Mouse (Mus musculus): ENCODE data around the gene Prkch.

Gene Prkch

DNA sequence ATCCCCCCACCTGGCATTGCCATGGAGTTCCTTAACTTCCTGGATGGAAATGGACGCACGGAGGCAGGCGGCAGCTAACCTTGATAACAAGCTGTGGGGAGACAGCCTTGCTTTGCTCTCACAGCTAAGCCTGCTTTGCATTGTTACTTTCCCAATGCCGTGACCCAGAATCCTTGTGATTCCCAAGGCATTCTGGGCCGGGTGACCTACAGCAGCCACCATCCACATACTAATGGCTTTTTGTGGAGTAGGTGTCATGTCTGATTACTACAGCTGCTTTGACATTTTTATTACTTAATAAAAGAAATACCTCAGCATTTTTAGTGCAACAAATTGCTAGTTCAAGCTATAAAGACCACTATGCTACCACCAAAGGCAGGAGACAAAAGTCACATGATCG is 177.4 kb downstream of the Prkch start:
- DNase-seq (ENCODE audit: low read depth): no peak

- no peak for DNase-seq (ENCODE audit: low read depth)
Observed at GRCm38 (mm10) chr12:73762762-73763161, 178.2 kb downstream of the Prkch start.

DNA sequence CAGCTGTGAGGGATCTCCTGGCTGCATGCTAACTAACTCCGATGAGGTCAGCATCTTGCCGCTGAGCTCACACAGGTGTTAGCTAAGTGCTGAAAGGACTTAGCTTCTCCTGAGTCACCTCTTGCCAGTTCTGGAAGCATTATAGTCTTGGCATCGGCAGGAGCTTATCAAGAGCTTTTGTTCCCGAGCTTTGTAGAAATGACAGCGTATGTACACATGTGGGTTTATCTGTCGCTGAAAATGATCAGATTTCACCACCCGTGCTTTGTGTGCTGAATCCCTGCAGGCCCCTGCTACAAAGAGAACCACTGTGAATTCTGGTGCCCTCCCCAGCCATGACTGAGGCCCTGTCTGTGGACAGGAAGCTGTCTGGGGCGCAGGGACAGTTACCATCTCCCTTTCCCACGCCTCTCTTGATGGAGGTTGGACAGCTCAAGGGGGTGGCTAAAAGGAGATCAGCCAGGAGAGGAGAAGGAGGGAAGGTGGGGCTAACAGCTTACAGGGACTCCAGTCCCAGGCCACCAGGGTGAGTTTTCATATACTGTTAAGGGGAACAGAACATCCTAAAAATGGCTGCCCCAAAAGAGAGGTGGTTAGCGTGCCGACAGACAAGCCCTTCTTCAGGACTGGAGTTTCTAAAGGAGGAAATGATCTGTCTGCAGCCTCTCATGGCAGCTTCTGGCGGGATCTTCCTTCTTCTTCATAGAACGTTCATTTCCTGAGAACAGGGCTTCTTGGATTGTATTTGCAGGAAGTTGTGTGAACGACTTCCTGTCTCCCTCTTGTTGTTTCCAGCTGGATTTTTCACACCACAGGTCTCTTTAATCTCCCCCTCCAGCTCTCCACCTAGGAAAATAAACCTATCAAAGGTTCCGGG is 180.3 kb downstream of the Prkch start:
- DNase-seq (ENCODE audit: low read depth): no peak

DNA sequence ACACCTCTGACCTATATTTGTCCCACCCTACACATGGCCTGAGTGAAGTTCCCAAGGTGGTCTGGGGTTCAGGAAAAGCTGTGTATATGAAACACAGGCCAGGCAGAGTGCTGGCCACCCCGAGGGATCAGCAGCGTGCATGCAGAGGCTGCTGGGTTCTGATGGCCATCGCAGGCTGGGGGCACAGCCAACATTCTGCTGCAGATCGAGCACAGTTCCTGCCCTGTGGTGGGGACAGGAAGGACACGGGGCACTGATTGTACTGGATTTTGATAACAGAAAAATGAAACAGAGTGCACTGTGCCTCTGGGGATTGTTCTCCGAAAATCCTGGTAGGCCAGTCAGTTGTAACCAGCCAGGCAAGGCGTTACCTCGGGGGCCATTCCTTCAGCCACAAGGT is 181.6 kb downstream of the Prkch start:
- DNase-seq (ENCODE audit: low read depth): no peak

- DNase-seq (ENCODE audit: low read depth): no peak
Observed at GRCm38 (mm10) chr12:73768788-73769187, 184.2 kb downstream of the Prkch start.

DNA sequence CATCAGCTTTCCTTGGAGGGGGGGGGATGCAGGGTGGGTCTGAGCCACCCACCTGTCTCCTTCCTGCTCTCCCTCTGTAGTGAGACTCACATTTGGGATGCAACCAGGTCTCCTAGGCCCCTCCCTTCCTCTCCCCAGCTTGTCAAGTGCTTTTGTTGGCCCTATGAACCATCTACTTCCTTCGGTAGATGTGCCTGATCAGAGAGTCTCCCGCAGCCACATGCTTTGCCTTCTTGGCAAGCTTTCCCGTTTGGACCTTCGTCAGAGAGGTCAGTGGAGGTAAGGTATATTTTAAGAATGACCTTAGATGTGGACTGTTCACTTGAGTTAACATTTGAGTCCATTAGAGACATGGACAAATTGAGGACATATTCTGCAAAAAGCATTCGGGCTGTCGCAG is 184.9 kb downstream of the Prkch start:
- no peak for DNase-seq (ENCODE audit: low read depth)

DNA sequence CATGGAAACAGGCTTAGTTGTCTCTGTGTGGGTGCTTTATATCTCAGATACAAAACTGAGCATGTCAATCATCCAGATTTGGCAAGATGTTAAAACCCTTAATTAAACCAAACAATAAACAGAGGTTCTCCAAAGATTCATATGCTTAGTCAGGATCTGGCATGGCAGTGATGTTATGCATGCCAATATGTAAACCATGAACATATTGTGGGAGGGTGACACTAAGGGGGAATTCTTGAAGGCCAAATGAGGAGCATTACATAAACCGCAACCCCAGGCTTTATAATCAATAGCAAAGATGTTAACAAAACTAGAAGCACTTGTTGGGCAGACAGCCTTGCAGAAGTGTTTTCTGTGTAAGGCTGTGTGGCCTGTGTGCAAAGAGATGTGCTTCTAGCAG is 186.2 kb downstream of the Prkch start:
- DNase-seq (ENCODE audit: low read depth): peak; percentile 71

DNA sequence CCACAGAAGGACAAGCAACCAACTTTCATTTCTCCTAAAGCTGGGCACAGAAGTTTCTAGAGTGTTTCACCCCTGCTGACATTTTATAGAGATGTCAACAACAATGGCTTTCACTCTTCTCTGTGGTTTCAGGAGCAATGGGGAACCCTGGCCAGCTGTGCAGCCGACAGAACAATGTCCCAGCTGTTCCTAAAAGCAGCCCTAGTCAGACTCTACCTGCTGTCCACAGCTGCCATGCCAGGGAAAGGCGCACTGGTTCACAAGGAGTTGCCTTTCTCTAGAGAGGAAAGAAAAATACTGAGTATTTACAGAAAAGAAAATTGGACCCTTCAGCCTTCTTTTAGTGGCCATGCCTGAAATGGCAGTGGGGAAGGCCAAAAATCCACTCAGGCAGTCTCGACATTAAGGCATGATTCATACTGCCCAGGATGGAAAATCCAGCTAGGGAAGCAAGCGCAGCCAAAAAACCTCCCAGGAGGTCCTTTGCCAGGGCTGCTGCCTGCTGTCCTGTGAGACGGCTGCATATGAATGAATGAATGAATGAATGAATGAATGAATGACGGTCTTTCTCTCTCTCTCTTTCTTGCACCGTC is 190.3 kb downstream of the Prkch start:
- DNase-seq (ENCODE audit: low read depth): peak; percentile 85

- DNase-seq (ENCODE audit: low read depth): no peak
Observed at GRCm38 (mm10) chr12:73776401-73776945, 191.9 kb downstream of the Prkch start.

GRCm38 (mm10) chr12:73777673-73778072 is 193.1 kb downstream of the Prkch start:
- DNase-seq (ENCODE audit: low read depth): no peak

DNA sequence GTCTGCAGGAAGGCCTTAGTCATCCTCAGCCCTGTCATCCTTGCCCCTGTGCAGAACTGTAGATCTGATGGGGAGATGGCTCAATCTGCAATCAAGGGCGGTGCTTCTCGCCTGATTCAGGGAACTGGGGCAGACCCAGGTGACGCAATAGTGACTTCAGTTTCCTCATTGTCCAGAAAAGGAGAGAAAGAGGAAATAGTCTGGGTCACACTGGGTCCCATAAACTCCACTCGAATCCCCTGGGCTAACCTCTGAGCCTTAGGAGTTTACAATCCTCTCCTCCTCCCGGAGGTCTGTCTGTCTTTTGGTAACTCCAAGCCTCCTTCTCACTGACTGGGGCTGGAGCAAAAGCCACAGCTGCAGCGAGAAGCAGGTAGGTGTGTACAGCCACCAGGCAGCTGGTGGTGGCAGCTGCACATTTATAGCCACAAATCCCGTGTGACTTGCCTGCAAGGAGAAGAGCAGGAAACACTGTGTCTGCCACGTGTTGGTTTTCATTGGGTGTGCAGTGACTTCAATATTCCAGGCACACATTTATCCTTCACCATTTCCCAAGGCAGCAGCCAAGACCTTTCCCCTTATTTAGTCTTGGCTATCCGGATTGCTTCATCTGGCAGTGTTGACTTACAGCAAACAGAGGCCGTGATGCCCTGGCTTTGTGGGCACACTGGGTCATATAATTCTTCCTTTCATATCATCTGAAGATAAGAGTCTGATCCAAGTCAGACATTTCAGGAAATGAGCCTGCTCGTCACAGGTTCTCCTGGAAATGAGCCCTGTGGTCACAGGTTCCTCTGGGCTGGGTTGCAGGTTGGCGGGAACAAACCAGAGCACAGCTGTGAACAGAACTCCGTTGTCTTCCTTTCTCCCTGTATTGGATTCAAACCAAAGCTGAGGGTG is 195.0 kb downstream of the Prkch start:
- DNase-seq (ENCODE audit: low read depth): peak; percentile 76

- no peak for DNase-seq (ENCODE audit: low read depth)
Observed at GRCm38 (mm10) chr12:73781425-73782032, 196.9 kb downstream of the Prkch start.

DNA sequence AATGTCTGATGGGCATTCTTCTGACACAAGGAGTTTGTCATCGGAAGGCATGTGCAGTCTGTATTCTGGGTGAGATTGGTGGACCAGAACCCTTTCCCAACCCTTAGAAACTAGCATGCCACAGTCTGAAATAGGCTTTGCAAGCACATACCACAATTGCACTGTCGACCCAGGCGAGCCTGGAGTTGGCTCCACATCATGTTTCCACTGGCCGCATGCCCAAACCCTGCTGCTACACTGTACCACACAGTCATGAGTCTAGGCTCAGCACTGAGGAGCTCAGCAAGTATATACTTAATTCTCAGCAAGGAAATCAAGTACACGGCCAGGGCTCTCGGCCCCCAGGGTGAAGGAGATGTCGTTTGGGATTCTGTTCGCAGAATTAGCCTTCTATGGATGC is 202.3 kb downstream of the Prkch start:
- peak; percentile 97 for DNase-seq (ENCODE audit: low read depth)

- DNase-seq (ENCODE audit: low read depth): peak; percentile 36
Observed at GRCm38 (mm10) chr12:73788850-73789249, 204.3 kb downstream of the Prkch start.

- DNase-seq (ENCODE audit: low read depth): peak; percentile 86
Observed at GRCm38 (mm10) chr12:73790571-73791108, 206.0 kb downstream of the Prkch start.

GRCm38 (mm10) chr12:73793216-73793615 is 208.6 kb downstream of the Prkch start:
- no peak for DNase-seq (ENCODE audit: low read depth)

- no peak for DNase-seq (ENCODE audit: low read depth)
Observed at GRCm38 (mm10) chr12:73793744-73794143, 209.1 kb downstream of the Prkch start.

- DNase-seq (ENCODE audit: low read depth): peak; percentile 88
Observed at GRCm38 (mm10) chr12:73794151-73794883, 209.7 kb downstream of the Prkch start.

GRCm38 (mm10) chr12:73799671-73800070 is 215.1 kb downstream of the Prkch start:
- no peak for DNase-seq (ENCODE audit: low read depth)

GRCm38 (mm10) chr12:73800886-73801285 is 216.3 kb downstream of the Prkch start:
- DNase-seq (ENCODE audit: low read depth): no peak

GRCm38 (mm10) chr12:73801845-73802244 is 217.2 kb downstream of the Prkch start:
- no peak for DNase-seq (ENCODE audit: low read depth)
